Mouse (Mus musculus): ENCODE measurements around the gene Fam71e2.
"Not testable (repeated sequence)": the region's sequence is repeated elsewhere in the genome, so short reads cannot be mapped to it uniquely, and the experiment has no call there.

The Fam71e2 gene

GRCm38 (mm10) chr7:4771202-4771601, at the start of gene Fam71e2:
Gene Fam71e2 (minus strand): TSS chr7:4771302.
- DNase-seq (ENCODE audit: low spot score in 2 of 2) = no peak

GRCm38 (mm10) chr7:4816559-4816958, 45.5 kb upstream of the Fam71e2 start:
- no peak for DNase-seq (ENCODE audit: low spot score in 2 of 2)

GRCm38 (mm10) chr7:4813105-4813791, 42.1 kb upstream of the Fam71e2 start:
- peak; percentile 30 to 47 for DNase-seq (ENCODE audit: low spot score in 2 of 2)

GRCm38 (mm10) chr7:4812303-4813104, 41.4 kb upstream of the Fam71e2 start, which contains the start of gene Ube2s:
Gene Ube2s (minus strand): TSS chr7:4812590.
- DNase-seq (ENCODE audit: low spot score in 2 of 2) = peak; percentile 99 to 100

DNA sequence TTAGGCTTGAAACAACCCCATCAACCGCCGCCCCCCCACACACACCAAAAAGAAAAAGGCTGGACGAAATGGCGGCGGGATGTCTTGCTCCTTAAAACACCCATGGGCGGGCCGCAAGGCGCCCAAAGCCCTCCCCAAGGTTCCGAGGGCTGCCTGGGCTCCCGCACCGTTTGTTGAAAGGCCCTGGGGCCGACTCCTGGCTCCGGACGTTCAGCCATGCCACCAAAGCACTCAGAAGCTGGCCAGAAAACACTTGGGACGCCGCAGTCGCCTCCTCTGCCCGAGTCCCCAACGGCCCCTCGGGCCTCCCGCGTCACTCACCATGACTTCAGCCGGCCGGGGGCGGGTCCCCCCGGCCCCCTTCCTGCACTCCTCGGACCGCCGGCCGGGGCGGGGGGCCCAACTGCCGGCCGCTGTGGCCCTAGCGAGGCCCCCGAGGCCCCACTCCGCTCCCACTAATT, 40.8 kb upstream of the Fam71e2 start:
- DNase-seq (ENCODE audit: low spot score in 2 of 2) = peak in 1 of 2 experiments; percentile 60

DNA sequence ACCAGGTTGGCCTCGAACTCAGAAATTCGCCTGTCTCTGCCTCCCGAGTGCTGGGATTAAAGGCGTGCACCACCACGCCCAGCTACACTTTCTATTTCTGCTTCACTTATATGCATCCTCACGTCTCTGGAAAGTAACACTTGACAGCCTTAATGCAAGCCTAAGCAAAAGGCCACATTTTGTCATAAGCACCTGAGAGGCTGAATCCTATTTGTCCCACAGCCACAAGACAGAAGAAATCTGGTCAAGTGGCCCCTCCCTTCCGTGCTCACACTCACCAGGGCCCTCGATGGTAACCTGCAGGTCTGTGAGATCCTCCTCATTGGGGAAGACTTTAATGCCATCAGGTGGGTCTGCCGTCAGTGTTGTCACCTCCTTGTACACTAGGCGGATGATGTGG, 40.0 kb upstream of the Fam71e2 start:
- not testable (repeated sequence) for DNase-seq (ENCODE audit: low spot score in 2 of 2)

- peak in 1 of 2 experiments; percentile 62 for DNase-seq (ENCODE audit: low spot score in 2 of 2)
These were observed 35.6 kb upstream of the Fam71e2 start for GRCm38 (mm10) chr7:4806716-4807115.

GRCm38 (mm10) chr7:4802247-4802646, 31.1 kb upstream of the Fam71e2 start:
- no peak for DNase-seq (ENCODE audit: low spot score in 2 of 2)

GRCm38 (mm10) chr7:4795767-4796433, 24.8 kb upstream of the Fam71e2 start:
- peak in 1 of 2 experiments; percentile 40 for DNase-seq (ENCODE audit: low spot score in 2 of 2)

- DNase-seq (ENCODE audit: low spot score in 2 of 2) = no peak
These were observed 23.6 kb upstream of the Fam71e2 start for GRCm38 (mm10) chr7:4794631-4795168.

DNA sequence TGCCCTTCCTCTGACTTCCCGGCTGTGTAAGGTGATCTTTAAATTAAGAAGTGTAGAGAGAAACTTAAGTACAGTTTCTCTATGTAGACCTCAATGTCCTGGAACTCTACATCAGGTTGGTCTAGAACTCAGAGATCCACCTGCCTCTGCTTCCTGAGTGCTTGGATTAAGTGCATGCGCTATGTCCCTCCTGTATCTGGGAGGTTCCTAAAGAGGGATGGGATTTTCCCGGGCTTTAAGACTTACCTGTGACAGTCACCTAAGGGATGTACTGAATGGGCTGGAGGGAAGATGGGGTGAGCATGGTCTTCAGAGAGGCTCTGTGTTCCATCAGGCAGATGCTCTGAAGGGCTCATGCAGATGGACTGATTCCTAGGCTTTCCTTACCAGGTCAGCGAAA, 22.6 kb upstream of the Fam71e2 start:
- no peak for DNase-seq (ENCODE audit: low spot score in 2 of 2)

DNA sequence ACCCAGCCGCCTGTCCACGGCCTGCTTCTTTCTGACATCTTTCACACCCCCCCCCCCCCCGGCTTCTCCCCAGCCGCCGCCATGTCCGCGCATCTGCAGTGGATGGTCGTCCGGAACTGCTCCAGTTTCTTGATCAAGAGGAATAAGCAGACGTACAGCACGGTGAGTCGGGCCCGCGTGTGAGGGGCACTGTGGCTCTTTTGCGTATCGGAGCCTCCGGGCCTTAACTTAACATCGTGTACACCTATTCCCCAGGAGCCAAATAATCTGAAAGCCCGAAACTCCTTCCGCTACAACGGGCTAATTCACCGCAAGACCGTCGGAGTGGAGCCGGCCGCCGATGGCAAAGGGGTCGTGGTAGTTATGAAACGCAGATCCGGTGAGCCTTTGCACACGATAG, 22.1 kb upstream of the Fam71e2 start:
- DNase-seq (ENCODE audit: low spot score in 2 of 2) = peak; percentile 37 to 43

- DNase-seq (ENCODE audit: low spot score in 2 of 2) = peak; percentile 90 to 95
These were observed 21.4 kb upstream of the Fam71e2 start, which contains the start of gene Rpl28 for GRCm38 (mm10) chr7:4792278-4793212. Gene Rpl28 (plus strand): TSS chr7:4792874.

- DNase-seq (ENCODE audit: low spot score in 2 of 2) = peak in 1 of 2 experiments; percentile 69
These were observed 18.4 kb upstream of the Fam71e2 start, which contains the start of gene Tmem238 for GRCm38 (mm10) chr7:4789436-4789935. Gene Tmem238 (minus strand): TSS chr7:4789656.

GRCm38 (mm10) chr7:4788499-4789435, 17.7 kb upstream of the Fam71e2 start:
- peak; percentile 73 to 79 for DNase-seq (ENCODE audit: low spot score in 2 of 2)

DNA sequence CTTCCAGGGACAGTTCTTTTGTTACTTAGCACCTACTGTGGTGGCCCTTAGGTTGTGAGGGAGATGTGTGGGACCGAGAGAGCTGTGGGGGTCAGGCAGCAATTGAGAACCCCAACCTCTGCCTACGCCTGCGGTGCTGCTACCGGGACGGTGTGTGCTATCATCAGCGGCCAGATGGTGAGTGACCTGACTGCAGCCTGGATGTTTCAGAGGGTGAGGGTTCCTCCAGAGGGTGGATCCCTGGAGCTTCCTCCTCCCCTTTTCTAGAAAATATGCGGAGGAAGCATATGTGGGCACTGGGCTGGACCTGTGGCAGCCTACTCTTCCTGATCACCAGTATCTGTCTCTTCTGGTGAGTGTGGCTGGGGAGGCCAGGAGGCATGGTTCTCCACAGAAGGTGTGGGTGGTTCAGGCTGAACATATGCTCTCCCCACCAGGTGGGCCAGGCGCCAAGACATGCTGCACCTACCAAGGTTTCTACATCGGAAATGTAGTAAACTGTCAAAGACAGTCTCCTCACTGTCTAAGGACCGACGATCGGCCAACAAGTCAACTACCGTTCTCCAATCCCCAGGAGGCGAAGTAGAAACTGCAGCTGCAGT, 12.7 kb upstream of the Fam71e2 start:
- peak in 1 of 2 experiments; percentile 53 for DNase-seq (ENCODE audit: low spot score in 2 of 2)

DNA sequence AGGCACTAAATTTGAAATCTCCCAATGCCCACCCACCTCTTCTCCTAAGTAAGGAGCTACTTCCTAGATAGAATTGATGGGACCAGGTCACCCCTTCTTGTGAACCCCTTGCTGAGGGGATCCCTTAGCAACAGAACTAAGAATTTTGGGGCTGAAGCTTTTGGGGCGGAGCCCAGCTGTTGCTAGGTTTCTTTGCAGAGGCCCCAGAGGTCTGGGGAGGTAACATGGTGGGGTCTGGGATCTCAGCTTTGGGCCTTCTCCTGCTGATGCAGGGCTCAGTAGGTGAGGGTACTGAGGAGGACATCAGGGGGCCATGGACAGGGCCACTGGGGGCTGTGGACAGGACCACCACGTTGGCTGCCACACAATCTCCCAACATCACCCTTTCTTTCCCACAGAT, 11.7 kb upstream of the Fam71e2 start, which contains the start of the genes Il11 and Tmem190:
Gene Il11, minus strand, starts transcription at position 101 of the 400 bp plus-strand sequence.
Gene Tmem190, plus strand, starts transcription at position 179 of the 400 bp plus-strand sequence.
- no peak for DNase-seq (ENCODE audit: low spot score in 2 of 2)

DNA sequence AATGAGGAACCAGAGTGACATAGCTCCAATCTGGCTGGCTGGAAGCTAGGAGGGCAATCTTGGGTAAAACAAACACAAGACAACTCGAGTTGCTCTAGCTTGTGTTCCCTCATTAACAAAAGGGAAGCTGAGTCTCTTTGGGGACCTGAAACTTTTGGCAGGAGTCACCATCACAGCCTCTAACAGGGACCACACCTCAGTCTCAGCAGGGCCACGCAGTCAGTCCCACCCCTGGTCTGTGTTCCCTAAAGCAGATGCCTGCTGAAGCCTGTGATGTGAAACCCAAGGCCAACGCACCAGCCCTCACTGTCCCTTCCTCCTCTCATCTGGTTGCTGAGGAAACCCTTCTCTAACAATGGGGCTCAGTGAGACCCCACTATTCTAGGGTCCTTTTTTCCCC, 11.0 kb upstream of the Fam71e2 start:
- no peak for DNase-seq (ENCODE audit: low spot score in 2 of 2)

DNA sequence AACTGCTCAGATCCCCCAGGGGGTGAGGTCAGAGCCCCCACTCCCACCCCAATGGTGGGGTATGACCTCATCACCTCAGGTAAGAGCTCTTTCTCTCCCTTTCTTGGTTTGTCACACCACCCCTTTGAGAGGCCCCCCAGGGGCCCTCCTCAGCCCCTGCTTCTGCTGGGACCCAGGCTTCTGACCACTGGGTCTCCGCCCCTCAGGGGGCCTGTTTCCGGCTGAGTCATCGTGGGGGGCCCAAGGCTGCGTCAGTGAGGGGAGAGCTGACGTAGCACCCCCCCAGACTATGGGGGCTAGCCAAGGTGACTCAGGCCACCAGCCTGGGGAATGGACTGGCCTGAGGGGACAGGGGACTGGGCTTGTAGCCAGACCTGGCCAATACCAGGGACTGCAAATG, 8.8 kb upstream of the Fam71e2 start:
- no peak for DNase-seq (ENCODE audit: low spot score in 2 of 2)

All from spleen, postnatal 10 days (tissue).